Mouse (Mus musculus) forebrain, embryonic 15.5 days (tissue): ENCODE results near the gene Pnpla1. TPM values are rescaled to one million over a fixed set of nuclear protein-coding genes. Genes with fewer than 3 reads are reported as not detected.

Experiments used
- ATAC-seq: fragments of 200-750 bp; cut with Nextera tagmentation; replicated peaks from 2 replicates; pipeline ENCODE4 v1.8.0; 2017; ENCODE audit warnings: mild to moderate bottlenecking, moderate TSS enrichment, moderate library complexity
- H3K27ac ChIP-seq: fragments of 300-500 bp; sonication (generic); replicated peaks from 2 replicates; pipeline ENCODE4 v1.5.1; 2015; ENCODE audit warnings: mild to moderate bottlenecking, inconsistent platforms
- H3K27me3 ChIP-seq: fragments of 300-500 bp; sonication (generic); 2 replicates; pipeline ENCODE4 v1.6.1; 2015; ENCODE audit warnings: inconsistent platforms
- H3K36me3 ChIP-seq: fragments of 300-500 bp; sonication (generic); 2 replicates; pipeline ENCODE4 v1.6.1; 2015; ENCODE audit warnings: mild to moderate bottlenecking, inconsistent platforms
- H3K4me1 ChIP-seq: fragments of 300-500 bp; sonication (generic); 2 replicates; pipeline ENCODE4 v1.6.1; 2015; ENCODE audit warnings: inconsistent platforms
- H3K4me2 ChIP-seq: fragments of 300-500 bp; sonication (generic); replicated peaks from 2 replicates; pipeline ENCODE4 v1.6.1; 2015; ENCODE audit warnings: mild to moderate bottlenecking, inconsistent platforms
- H3K4me3 ChIP-seq: fragments of 300-500 bp; sonication (generic); 2 replicates; pipeline ENCODE4 v1.5.1; 2015; ENCODE audit warnings: mild to moderate bottlenecking, inconsistent platforms
- H3K9ac ChIP-seq: fragments of 300-500 bp; sonication (generic); replicated peaks from 2 replicates; pipeline ENCODE4 v1.6.1; 2015; ENCODE audit warnings: mild to moderate bottlenecking, inconsistent platforms
- H3K9me3 ChIP-seq: fragments of 300-500 bp; sonication (generic); 2 replicates; pipeline ENCODE4 v1.6.1; 2016; ENCODE audit warnings: inconsistent platforms
- WGBS: fragments of 180-500 bp; shearing (Covaris S2); methylation state at CpG from one replicate; pipeline ENCODE4 v1.1.7; 2015; ENCODE audit warnings: mixed read lengths; 5-methylcytosine and 5-hydroxymethylcytosine counted together
- polyA plus RNA-seq: library from polyadenylated mRNA; unstranded; fragments of >200 nt; fragmentation: Nextera tagmentation; extraction: Ambion mirVana; gene quantifications from 2 replicates; pipeline ENCODE4 v1.2.1, GENCODE M21; 2015

Pnpla1 gene
- polyA plus RNA-seq, 1 experiment from 2014 or later, result not detected

DNA sequence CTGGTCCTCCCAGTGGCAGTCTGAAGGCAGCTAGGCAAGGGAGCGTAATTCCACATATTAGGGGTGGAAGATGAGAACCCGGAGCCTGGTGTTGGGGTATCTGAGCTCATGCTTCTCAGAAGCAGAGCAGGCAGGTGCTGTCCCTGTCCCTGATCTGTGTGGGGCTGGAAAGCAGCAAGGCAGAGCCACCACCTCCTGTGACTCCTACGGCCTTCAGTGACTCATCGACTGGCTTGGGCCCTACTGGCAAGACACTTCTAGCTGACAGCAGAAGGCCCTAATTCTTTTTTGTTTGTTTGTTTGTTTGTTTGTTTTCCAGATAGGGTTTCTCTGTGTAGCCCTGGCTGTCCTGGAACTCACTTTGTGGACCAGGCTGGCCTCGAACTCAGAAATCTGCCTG lies 7.7 kb upstream of the Pnpla1 start:
- ATAC-seq, result no peak
- Histone ChIP-seq H3K4me2 (no peak overlapping the region), H3K27ac (no peak overlapping the region), H3K27me3 (no peaks in the 10 kb centered on the region), H3K36me3 (no peaks in the 10 kb centered on the region), H3K9me3 (no peaks in the 10 kb centered on the region), H3K9ac (no peak overlapping the region), H3K4me1 (no peaks in the 10 kb centered on the region), H3K4me3 (no peak overlapping the region)
- WGBS, result 94% methylated on average over 5 of the region's 5 CpGs

DNA sequence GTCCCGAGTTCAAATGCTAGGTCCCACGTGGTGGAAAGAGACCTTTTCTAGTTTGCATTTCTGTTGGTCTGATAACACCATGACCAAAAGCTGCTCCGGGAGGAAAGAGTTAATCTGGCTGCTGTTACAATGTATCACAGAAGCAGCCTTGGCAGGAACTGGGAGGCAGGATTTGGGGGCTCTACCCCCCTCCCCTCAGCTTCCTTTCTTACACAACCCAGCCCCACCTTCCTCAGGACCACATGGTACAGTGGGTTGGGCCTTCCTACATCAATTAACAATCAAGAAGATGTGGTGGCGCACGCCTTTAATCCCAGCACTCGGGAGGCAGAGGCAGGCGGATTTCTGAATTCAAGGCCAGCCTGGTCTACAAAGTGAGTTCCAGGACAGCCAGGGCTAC lies 3.8 kb upstream of the Pnpla1 start:
- H3K9ac ChIP-seq, result no peak overlapping the region
- H3K36me3 ChIP-seq, result no peaks in the 10 kb centered on the region
- no peaks in the 10 kb centered on the region for H3K4me1 ChIP-seq
- no peak overlapping the region for H3K4me2 ChIP-seq
- H3K9me3 ChIP-seq, result no peaks in the 10 kb centered on the region
- no peak overlapping the region for H3K4me3 ChIP-seq
- no peak for ATAC-seq
- no peak overlapping the region for H3K27ac ChIP-seq
- 82% methylated on average over 7 of the region's 7 CpGs for WGBS
- H3K27me3 ChIP-seq, result no peaks in the 10 kb centered on the region

DNA sequence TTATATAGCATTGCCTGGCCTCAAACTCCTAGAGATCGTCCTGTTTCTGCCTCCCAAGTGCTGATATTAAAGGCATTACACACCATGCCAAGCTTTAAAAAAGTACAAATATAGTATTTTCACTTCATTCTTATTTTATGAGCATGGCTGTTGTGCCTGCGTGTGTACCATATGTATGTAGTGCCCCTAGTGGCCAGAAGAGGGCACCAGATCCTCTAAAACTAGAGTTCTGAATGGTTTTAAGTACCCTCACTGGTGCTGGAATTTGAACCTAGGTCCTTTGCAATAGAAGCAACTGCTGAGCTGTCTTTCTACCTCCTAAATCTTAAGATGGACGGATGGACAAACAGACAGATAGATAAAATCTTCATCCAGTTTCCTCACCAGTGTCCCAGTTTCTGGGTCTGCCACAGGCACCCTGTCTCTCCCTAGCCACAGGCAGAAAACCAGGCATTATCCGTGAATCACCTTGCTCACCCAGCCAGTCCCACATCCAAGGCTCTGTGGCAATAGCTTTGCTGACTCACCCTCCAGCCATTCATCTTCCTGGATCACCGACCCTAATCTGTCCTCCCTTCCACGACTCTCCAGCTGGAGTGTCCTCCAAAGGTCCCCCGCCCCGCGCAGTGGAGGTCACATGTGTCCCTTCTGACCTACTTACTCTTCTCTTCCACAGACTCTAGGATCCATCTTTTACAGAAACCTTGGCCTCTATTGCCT lies 2.9 kb upstream of the Pnpla1 start:
- no peaks in the 10 kb centered on the region for H3K27me3 ChIP-seq
- no peak overlapping the region for H3K4me3 ChIP-seq
- H3K36me3 ChIP-seq, result no peaks in the 10 kb centered on the region
- H3K9ac ChIP-seq, result no peak overlapping the region
- H3K4me2 ChIP-seq, result no peak overlapping the region
- ATAC-seq, result no peak
- no peaks in the 10 kb centered on the region for H3K9me3 ChIP-seq
- H3K27ac ChIP-seq, result no peak overlapping the region
- 86% methylated on average over 9 of the region's 9 CpGs for WGBS
- H3K4me1 ChIP-seq, result no peaks in the 10 kb centered on the region

DNA sequence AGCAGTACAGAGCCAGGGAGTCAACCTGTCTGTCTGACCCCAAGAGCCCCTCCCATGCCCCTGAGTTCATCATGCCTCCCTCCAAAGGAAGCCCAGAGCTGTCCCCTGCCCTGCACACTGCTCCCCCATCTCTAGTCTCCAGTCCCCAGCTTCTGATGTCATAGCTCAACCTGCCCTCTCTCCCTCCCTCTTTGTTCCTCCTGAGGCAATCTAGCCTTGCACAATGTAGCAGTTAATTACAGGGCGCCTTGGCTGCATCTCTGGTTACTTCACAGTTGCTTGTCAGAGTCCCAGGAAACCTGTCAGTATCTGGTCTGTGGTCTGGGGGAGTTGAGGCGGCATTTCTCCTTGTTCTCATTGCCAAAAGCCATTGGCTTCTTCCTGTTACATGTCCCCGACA lies 2.2 kb upstream of the Pnpla1 start:
- WGBS, result 60% methylated on average over 3 of the region's 3 CpGs
- Histone ChIP-seq H3K27ac (no peak overlapping the region), H3K4me1 (no peaks in the 10 kb centered on the region), H3K4me2 (no peak overlapping the region), H3K4me3 (no peak overlapping the region), H3K27me3 (no peaks in the 10 kb centered on the region), H3K9ac (no peak overlapping the region), H3K36me3 (no peaks in the 10 kb centered on the region), H3K9me3 (no peaks in the 10 kb centered on the region)
- ATAC-seq, result no peak

DNA sequence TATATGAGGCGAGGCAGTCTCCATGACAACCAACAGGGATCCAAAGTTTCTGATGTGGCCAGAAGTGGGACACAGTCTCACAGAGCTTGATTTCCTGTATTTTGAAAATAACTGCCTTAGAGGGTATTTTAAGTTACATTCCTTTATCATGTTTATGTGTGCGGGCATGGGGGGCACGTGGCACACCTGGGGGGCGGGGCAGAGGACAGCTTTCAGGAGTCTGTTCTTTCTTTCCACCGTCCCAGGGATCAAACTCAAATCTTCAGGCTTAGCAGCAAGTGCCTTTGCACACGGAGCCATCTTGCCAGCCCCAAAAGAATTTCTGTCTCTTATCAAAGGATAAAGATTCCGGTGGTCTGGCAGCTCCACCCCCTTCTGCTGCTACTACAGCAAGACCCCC lies 5.7 kb downstream of the Pnpla1 start:
- no peak overlapping the region for H3K9ac ChIP-seq
- no peaks in the 10 kb centered on the region for H3K4me1 ChIP-seq
- no peak for ATAC-seq
- 69% methylated on average over 7 of the region's 7 CpGs for WGBS
- H3K4me2 ChIP-seq, result no peak overlapping the region
- H3K27ac ChIP-seq, result no peak overlapping the region
- H3K36me3 ChIP-seq, result no peaks in the 10 kb centered on the region
- H3K9me3 ChIP-seq, result no peaks in the 10 kb centered on the region
- H3K4me3 ChIP-seq, result no peak overlapping the region
- H3K27me3 ChIP-seq, result no peaks in the 10 kb centered on the region

DNA sequence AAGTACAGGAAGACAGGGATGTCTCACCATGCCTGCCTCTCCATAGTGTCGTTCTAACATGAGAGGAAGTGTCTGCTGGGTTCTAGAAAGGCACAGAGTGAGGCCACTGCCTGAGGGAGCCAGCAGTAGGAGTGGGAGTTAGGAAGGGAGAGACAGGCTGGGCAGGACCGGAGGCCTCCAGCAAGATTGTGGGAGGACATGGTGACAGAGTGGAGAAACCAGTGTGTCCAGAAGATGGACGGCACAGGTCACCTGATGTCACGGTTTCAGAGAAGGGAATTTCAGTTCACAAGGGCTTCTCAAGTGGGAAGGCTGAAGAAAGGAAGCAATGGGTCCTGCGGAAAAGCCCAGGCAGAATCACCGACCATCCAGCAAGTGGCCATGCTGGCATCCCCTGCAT lies 6.3 kb downstream of the Pnpla1 start:
- 89% methylated on average over 6 of the region's 6 CpGs for WGBS
- H3K9me3 ChIP-seq, result no peaks in the 10 kb centered on the region
- ATAC-seq, result no peak
- H3K4me2 ChIP-seq, result no peak overlapping the region
- H3K4me1 ChIP-seq, result no peaks in the 10 kb centered on the region
- no peaks in the 10 kb centered on the region for H3K36me3 ChIP-seq
- H3K9ac ChIP-seq, result no peak overlapping the region
- H3K27ac ChIP-seq, result no peak overlapping the region
- H3K27me3 ChIP-seq, result no peaks in the 10 kb centered on the region
- H3K4me3 ChIP-seq, result no peak overlapping the region

DNA sequence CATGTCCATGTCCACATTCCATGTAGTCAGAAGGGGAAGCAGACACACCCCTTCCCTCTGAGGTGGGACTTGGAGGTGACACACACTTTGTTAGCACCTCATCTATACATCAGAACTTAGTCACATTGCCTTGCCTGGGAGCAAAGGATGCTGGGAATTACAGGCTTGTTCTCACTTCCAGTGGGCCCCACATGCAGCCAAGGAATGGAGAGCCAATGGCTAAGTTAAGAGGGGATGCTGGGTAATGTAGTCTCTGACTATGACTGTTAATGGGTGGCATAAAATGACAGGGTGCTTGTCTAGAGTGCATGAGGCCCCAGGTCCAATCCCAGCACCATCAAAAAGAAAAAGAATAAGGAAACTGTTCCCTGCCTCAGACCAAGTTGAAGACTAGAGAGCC lies 8.7 kb downstream of the Pnpla1 start:
- Histone ChIP-seq H3K27ac (no peak overlapping the region), H3K36me3 (no peaks in the 10 kb centered on the region), H3K4me2 (no peak overlapping the region), H3K4me3 (no peak overlapping the region), H3K27me3 (no peaks in the 10 kb centered on the region), H3K9me3 (no peaks in the 10 kb centered on the region), H3K9ac (no peak overlapping the region), H3K4me1 (peaks cover 8% of the 10 kb centered on the region)
- ATAC-seq, result no peak

DNA sequence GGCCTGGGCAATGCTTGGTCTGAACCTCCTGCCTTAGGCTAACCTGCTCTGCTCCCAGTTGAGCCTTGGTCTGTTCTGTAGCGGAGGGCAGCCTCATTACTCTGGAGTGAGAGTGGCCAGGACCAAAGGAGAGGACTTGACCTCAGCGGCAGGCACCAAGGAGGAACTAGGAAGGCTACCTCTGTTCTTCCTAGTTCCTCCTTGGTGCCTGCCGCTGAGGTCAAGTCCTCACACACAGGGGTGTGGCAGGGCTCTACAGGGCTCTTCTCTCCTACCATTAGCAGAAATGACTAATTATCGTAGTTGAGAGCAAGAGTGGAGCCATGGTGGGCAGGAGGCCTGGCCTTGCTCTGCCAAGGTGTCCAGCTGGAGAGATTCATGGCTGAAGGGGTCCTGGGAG lies 9.2 kb downstream of the Pnpla1 start:
- Histone ChIP-seq H3K36me3 (no peaks in the 10 kb centered on the region), H3K4me3 (no peak overlapping the region), H3K27ac (no peak overlapping the region), H3K9ac (no peak overlapping the region), H3K4me2 (no peak overlapping the region), H3K27me3 (no peaks in the 10 kb centered on the region), H3K4me1 (peaks cover 8% of the 10 kb centered on the region), H3K9me3 (no peaks in the 10 kb centered on the region)
- ATAC-seq, result no peak
- WGBS, result 97% methylated on average over 4 of the region's 4 CpGs

DNA sequence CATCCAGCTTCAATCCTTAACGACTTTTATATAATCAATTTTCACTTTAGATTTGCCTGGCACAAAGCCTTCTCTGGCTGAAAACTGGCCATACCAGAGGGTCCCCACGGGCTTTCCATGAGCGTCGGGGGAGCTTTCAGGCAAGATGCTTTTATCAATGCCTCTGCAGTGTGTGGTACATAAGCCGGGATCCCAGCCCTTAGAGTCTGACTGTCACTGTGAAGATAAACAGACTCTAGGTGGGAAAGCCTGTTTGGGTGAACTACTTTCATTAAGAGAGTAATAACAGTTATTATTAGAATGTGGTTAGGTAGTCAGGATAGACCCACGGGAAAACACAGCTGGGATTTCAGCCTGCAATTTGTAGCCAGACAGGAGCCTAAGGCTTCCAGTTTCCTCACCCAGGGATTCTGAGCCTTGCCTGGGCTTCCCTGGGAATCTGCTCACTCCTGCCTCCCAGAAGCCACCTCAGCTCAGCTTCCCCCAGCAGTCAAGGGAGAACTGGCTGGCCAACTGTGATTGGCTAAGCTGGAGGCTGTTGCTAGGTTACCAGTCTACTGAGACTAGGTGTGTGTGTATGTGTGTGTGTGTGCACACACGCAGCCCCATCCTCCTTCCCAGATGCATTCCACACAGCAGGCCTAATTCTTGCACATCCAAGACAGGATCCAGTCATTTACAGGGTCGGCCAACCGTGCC lies 11.3 kb downstream of the Pnpla1 start:
- H3K4me1 ChIP-seq, result peaks cover 8% of the 10 kb centered on the region
- H3K4me3 ChIP-seq, result no peak overlapping the region
- no peaks in the 10 kb centered on the region for H3K9me3 ChIP-seq
- H3K4me2 ChIP-seq, result no peak overlapping the region
- WGBS, result 60% methylated on average over 9 of the region's 9 CpGs
- no peaks in the 10 kb centered on the region for H3K36me3 ChIP-seq
- no peak overlapping the region for H3K9ac ChIP-seq
- no peaks in the 10 kb centered on the region for H3K27me3 ChIP-seq
- ATAC-seq, result peak; percentile 92
- H3K27ac ChIP-seq, result peak overlapping the region; percentile 78

DNA sequence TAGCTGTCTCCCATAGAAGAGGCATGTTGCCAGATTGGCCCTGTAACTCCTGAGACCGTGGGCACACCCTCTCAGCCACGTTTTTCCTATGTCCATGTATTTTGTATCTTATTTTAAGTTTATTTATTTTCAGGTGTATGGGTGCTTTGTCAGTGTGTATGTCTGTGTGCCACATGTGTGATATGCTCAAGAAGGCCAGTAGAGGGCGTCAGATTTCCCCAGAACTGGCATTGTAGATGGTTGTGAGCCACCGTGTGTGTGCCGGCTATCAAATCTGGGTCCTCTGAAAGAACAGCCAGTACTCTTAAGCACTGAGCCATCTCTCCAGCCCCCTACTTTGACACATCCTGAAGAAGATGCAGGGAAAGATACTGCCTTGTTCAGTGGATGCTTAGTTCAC lies 12.2 kb downstream of the Pnpla1 start:
- no peak overlapping the region for H3K4me2 ChIP-seq
- no peak for ATAC-seq
- no peak overlapping the region for H3K4me3 ChIP-seq
- 72% methylated on average over 5 of the region's 5 CpGs for WGBS
- H3K27ac ChIP-seq, result peak overlapping the region; percentile 78
- no peaks in the 10 kb centered on the region for H3K27me3 ChIP-seq
- H3K9me3 ChIP-seq, result no peaks in the 10 kb centered on the region
- no peaks in the 10 kb centered on the region for H3K36me3 ChIP-seq
- no peak overlapping the region for H3K9ac ChIP-seq
- H3K4me1 ChIP-seq, result peaks cover 12% of the 10 kb centered on the region

DNA sequence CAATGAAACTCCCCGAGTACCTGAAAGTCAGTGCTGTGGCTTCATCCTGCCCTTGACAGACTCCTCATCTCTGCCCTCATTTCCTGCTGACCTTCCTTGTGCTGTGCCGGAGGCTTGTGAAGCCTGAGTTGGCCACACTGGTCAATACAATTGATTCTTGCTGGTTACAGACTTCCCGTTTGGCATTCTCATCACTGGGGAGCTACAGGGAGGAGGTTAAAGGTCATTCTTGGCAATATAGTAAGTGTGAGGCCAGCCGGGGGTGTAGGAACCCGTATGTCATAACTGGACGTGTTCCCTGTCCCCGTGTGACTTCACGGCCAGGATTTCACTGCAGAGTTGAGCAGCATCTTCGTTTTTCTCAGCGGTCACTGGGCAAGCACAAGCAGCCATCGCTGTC lies 13.6 kb downstream of the Pnpla1 start:
- WGBS, result 80% methylated on average over 11 of the region's 11 CpGs
- no peak overlapping the region for H3K4me2 ChIP-seq
- H3K9ac ChIP-seq, result no peak overlapping the region
- peaks cover 13% of the 10 kb centered on the region for H3K4me1 ChIP-seq
- ATAC-seq, result no peak
- no peak overlapping the region for H3K4me3 ChIP-seq
- H3K9me3 ChIP-seq, result no peaks in the 10 kb centered on the region
- H3K27ac ChIP-seq, result no peak overlapping the region
- no peaks in the 10 kb centered on the region for H3K36me3 ChIP-seq
- H3K27me3 ChIP-seq, result no peaks in the 10 kb centered on the region

DNA sequence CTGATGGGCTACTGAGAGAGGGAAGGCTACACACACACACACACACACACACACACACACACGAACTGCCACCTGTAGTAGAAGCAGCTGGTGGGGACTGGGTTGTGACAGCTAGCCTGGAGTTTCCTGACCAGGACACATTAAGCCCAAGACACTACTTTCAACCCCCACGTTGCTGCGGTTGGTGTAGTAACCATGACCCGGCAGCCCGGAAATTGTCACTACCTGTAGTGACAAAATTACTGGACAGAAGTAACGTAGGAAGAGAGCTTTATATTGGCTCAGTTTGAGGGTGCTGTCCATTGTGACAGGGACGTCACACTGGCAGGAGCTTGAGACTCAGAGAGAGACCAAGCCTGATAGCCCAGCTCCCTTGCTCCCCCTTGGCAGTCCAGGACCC lies 14.1 kb downstream of the Pnpla1 start:
- no peak for ATAC-seq
- no peaks in the 10 kb centered on the region for H3K27me3 ChIP-seq

DNA sequence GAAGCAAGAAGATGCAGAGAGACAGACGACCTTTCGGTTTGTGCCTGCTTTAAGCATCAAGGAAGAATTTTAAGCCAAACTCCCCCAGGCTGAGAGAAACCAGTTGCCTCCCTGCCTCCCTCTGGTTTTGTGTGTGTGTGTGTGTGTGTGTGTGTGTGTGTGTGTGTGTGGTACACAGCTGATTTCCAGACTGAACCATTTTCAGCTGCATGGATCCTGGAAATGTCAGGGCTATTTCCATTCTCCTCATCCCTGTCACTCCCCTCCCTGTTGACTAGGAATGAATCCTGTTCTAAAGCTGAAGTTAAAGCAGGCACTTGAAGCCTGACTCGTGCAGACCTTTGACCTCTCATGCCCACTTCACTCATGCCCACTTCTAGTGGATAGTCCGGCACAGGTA lies 16.0 kb downstream of the Pnpla1 start:
- Histone ChIP-seq H3K9ac (no peak overlapping the region), H3K4me1 (peaks cover 15% of the 10 kb centered on the region), H3K27me3 (no peaks in the 10 kb centered on the region), H3K4me2 (no peak overlapping the region), H3K4me3 (no peak overlapping the region), H3K36me3 (no peaks in the 10 kb centered on the region), H3K9me3 (no peaks in the 10 kb centered on the region), H3K27ac (no peak overlapping the region)
- no peak for ATAC-seq
- WGBS, result 91% methylated on average over 4 of the region's 4 CpGs

More for the DNA sequence above, 14.1 kb downstream of the Pnpla1 start:
- H3K4me3 ChIP-seq, result no peak overlapping the region
- H3K4me2 ChIP-seq, result no peak overlapping the region
- no peak overlapping the region for H3K9ac ChIP-seq
- H3K9me3 ChIP-seq, result no peaks in the 10 kb centered on the region
- WGBS, result 85% methylated on average over 7 of the region's 7 CpGs
- peaks cover 15% of the 10 kb centered on the region for H3K4me1 ChIP-seq
- H3K36me3 ChIP-seq, result no peaks in the 10 kb centered on the region
- no peak overlapping the region for H3K27ac ChIP-seq
